Mouse (Mus musculus) left cerebral cortex, adult 9 months (tissue): ENCODE results near the gene Trim50.
"Not testable (repeated sequence)": the region's sequence is repeated elsewhere in the genome, so short reads cannot be mapped to it uniquely, and the experiment has no call there.

Experiments
- DNase-seq, 2 experiments: peaks; one replicate each; pipeline ENCODE4 v3.0.0; 2022; ENCODE audit warnings: low spot score in 2 of 2

The Trim50 gene

GRCm38 (mm10) chr5:135352995-135353394, at the start of gene Trim50:
Trim50 (plus strand) TSS chr5:135353295.
- no peak for DNase-seq

DNA sequence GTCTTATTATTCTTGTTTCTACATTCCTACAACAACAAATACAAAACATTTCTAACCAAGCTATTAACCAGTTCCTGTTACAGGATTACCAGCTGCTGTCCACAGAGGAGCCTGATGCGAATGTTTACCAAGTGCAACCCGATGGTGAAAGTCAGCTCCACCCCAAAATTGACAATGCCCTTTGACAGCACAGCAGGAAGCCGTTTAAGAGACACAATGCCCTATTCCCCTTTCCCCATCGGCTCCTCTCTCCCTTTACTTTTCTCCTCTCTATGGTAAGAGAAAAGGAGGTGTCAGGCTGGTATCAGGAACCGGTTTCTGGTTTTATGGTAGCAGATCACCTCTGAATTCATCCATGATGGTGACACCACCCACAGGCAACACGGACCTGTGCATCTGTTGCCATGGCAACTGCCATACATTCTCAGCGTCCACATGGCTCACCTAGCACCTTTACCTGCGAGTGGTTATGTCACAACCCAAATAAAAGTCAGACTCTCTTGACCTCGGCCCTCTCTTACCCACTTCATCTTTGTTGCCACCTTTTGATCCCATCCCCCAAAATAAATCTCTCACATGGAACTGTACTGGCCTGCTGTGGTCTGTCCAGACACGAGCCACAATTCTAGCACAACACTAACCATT, 46.7 kb upstream of the Trim50 start:
- no peak for DNase-seq

DNA sequence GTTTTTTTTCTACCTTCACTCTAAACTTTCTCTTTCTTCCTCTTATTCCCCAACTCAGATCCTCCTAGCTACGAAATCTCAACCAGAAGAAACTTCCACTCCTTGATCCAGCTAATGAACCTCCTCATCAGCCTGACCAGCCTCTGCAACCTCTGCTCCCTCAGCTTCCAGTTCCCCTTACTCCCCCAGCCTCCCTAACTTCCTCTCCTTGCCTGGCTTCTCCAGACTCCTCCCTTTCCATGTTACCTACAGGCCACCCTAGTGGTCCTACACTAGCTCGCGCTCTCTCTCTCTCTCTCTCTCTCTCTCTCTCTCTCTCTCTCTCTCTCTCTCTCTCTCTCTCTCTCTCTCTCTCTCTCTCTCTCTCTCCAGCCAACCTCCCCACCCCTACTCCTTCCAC, 36.9 kb upstream of the Trim50 start:
- DNase-seq, result no peak

GRCm38 (mm10) chr5:135319856-135320255, 33.2 kb upstream of the Trim50 start:
- DNase-seq, result no peak

GRCm38 (mm10) chr5:135322197-135322596, 30.9 kb upstream of the Trim50 start:
- DNase-seq, result no peak

- no peak for DNase-seq
Observed at GRCm38 (mm10) chr5:135326121-135326659, 26.9 kb upstream of the Trim50 start.

DNA sequence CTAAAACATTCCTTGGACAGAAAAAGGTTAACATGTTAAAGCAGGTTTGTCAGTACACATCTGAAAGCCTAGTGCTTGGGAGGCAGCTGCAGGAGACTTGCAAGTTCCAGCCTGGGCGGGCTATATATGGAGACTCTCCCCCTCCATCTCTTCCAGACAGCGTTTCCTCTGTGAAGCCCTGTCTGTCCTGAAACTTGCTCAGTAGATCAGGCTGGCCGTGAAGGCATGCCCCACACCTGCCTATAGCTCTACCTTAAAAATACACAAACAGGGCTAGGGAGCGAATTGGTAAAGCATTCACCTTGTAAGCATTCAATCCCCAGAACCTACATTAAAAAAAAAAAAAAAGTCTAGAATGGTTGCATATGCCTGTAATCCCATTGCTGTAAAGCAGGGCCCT, 23.6 kb upstream of the Trim50 start:
- DNase-seq, result no peak

GRCm38 (mm10) chr5:135330201-135330600, 22.9 kb upstream of the Trim50 start:
- DNase-seq, result no peak

DNA sequence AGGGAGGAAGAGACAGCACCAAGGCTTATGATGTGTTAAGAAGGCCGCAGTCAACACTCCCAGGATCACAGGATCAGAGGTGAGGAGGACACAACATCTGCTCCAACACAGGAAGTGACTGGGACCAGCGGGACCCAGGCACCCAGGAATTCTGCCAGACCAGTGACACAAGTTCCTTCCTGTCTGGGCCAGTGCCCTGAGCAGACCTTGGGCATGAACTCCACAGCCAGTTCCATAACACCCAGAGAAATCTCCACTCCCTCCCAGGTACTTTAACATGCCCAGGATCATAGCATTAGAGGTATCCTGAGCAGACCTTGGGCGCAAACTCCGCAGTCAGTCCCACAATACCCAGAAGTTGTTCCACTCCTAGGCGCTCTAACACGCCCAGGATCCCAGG, 21.9 kb upstream of the Trim50 start:
- DNase-seq, result no peak

DNA sequence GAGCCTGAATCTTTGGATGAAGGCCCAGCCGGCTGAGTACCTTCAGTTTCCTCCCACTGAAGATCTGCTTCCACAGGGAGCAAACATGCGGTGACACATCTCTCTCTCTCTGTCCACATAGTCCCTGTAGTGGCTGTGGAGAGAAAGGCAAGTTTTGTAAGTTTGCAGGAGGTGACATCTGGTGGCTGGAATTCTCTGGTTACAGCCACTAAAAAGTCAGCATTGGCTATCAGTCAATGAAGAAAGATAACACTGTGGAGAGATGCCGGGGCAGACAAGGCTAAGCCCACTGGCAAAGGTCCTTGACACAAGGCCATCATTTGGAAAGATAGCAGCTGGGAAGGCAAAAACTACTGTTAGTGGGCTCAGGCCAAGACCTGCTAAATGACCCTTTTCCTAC, 15.5 kb upstream of the Trim50 start:
- DNase-seq, result no peak

DNA sequence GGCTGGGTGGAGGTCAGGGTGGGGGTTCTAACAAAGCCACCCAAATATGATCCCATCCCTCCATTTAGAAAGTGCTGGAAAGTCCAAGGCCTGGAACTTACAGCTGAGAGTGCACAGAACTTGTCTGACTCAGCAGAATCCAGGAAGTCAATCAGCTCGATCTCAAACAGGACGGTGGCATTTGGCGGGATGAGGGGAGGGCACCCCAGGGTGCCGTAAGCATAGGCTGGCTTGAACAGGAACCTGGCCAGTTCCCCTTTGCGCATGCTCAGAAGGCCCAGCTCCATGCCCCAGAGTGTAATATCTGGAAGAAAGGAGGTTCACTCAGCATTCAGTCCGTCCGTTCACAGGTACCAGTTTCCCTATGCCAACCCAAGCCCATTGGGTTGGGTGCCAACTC, 7.1 kb upstream of the Trim50 start:
- no peak for DNase-seq

- DNase-seq, result no peak
Observed at GRCm38 (mm10) chr5:135346430-135346829, 6.7 kb upstream of the Trim50 start.

DNA sequence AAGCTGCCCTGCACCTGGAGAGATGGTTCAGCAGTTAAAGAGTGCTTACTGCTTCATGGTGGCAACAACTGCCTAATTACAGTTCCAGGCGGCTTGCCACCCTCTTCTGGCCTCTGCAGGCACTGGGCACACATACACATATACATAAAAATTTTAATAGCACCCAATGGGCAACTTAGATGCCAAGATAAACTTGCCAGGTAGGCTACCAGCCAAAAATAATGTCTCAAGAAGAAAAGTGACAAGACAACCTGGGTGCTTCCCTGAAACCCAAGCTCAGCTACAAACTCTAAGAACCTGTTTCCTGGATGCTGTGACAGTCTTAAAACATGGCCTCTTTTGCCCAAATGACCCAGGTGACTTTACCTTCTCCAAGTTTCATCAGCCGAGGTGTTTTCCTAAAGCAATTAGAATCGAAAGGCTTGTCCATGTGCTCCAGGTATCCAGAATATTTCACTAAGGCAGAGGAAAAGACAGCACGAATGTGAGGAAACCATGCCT, 5.5 kb upstream of the Trim50 start:
- DNase-seq, result no peak

DNA sequence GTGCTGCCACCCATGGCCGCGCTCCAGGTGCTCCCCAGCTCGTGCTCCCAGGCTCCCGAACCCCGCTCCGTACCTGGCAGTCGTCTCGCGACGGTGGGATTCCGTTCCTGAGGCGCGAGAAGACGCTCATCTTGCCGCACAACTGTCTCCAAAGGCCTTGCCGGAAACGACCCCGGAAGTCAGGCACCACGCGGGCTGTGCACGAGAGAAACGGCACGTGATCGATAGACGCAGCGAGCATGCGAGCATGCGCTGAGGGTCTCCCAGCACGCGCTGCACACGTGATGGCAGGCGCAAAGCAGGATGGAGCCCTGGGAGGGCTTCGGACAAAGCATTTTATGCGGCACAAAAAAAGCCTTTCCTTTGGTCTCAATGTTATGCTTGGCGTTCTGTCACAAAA, 3.2 kb upstream of the Trim50 start, which contains the start of gene Fkbp6:
Fkbp6 (minus strand) TSS at position 183 of the 400 bp plus-strand sequence.
- no peak for DNase-seq

GRCm38 (mm10) chr5:135351606-135352005, 1.5 kb upstream of the Trim50 start:
- no peak for DNase-seq

GRCm38 (mm10) chr5:135353564-135353963, 469 bp downstream of the Trim50 start:
- no peak for DNase-seq

GRCm38 (mm10) chr5:135356090-135356489, 3.0 kb downstream of the Trim50 start:
- no peak for DNase-seq

- no peak for DNase-seq
Observed at GRCm38 (mm10) chr5:135357556-135357955, 4.5 kb downstream of the Trim50 start.

DNA sequence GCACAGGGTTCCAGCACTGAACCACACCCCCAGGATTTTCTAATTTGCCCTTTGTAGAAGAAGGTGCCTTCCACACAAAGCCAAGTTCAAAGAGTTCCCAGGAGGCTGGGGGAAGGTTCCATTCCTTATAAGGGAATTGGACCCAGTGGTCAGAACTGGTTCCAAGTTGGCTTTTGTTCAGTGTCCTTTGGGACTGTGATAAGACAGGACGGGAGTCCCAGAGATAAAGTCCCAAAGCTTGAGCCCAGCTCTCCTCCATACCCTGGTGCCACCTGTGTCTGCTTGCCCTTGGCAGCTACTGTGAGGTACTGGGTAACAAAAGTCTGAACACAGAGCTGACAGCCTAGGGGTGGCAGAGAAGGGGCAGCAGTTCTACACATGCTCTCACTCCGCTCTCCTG, 6.7 kb downstream of the Trim50 start:
- no peak for DNase-seq

DNA sequence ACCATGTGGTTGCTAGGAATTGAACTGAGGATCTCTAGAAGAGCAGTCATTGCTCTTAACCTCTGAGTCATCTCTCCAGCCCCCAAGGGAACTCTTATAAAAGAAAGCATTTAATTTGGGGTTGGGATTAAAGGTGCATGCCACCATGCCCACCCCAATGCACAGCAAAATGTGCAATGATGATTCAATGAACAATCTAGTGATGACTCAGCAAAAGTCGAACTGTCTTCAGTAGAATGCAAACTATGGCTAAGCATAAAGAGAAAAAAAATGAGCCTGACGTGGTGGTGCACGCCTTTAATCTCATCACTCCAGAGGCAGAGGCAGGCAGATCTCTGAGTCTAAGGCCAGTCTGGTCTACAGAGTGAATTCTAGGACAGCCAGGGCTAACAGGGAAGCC, 9.5 kb downstream of the Trim50 start:
- DNase-seq, result no peak

DNA sequence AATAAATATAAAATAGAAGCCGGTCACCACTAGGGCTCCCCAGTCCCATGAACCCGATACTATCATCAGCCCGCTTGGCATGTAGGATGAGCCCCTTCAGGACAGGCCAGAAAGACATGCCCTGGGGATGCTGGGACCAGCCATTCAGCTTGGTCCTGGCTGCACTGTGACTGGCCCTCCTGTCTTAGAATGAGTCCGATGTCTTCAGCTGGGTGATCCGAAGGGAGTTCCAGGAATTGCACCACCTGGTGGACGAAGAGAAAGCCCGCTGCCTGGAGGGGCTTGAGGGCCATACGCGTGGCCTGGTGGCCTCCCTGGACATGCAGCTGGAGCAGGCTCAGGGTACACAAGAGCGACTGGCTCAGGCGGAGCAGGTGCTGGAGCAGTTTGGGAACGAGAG, 10.4 kb downstream of the Trim50 start:
- DNase-seq, result no peak

GRCm38 (mm10) chr5:135367841-135368240, 14.7 kb downstream of the Trim50 start:
- DNase-seq, result no peak

GRCm38 (mm10) chr5:135368312-135368711, 15.2 kb downstream of the Trim50 start:
- DNase-seq, result no peak

GRCm38 (mm10) chr5:135369196-135369595, 16.1 kb downstream of the Trim50 start:
- not testable (repeated sequence) for DNase-seq
